Mouse (Mus musculus) hindbrain, embryonic 14.5 days (tissue): ENCODE measurements around the gene Klhl36. TPM values are rescaled to one million over a fixed set of nuclear protein-coding genes. Genes with fewer than 3 reads are reported as not detected.
A peak's percentile ranks its signal among the peaks of the same experiment; 100 is the strongest.

ENCODE experiments used
- ATAC-seq: fragments of 200-750 bp; cut with Nextera tagmentation; 2 replicates; pipeline ENCODE4 v1.8.0; 2017; ENCODE audit warnings: moderate number of reproducible peaks, mild to moderate bottlenecking, moderate TSS enrichment, moderate library complexity; ENCODE audit not compliant: low FRiP score
- DNase-seq: peaks from one replicate; pipeline ENCODE4 v3.0.0-alpha.2; 2015; ENCODE audit warnings: low spot score
- H3K27ac ChIP-seq: fragments of 300-500 bp; sonication (generic); 2 replicates; pipeline ENCODE4 v1.5.1; 2014; ENCODE audit warnings: mild to moderate bottlenecking, moderate library complexity
- H3K27me3 ChIP-seq: fragments of 300-500 bp; sonication (generic); 2 replicates; pipeline ENCODE4 v1.6.1; 2014; ENCODE audit warnings: mild to moderate bottlenecking, low read length, mixed read lengths; ENCODE audit not compliant: control insufficient read depth, insufficient read depth
- H3K36me3 ChIP-seq: fragments of 300-500 bp; sonication (generic); replicated peaks from 2 replicates; pipeline ENCODE4 v1.6.1; 2014; ENCODE audit not compliant: control insufficient read depth, insufficient read depth
- H3K4me1 ChIP-seq: fragments of 300-500 bp; sonication (generic); replicated peaks from 2 replicates; pipeline ENCODE4 v1.6.1; 2014; ENCODE audit warnings: antibody characterized with exemption, low read length, mixed read lengths; ENCODE audit not compliant: control insufficient read depth, insufficient read depth
- H3K4me2 ChIP-seq: fragments of 300-500 bp; sonication (generic); replicated peaks from 2 replicates; pipeline ENCODE4 v1.6.1; 2014; ENCODE audit warnings: mild to moderate bottlenecking, moderate library complexity
- H3K4me3 ChIP-seq: fragments of 300-500 bp; sonication (generic); replicated peaks from 2 replicates; pipeline ENCODE4 v1.5.1; 2014; ENCODE audit warnings: mild to moderate bottlenecking, low read length
- H3K9ac ChIP-seq: fragments of 300-500 bp; sonication (generic); 2 replicates; pipeline ENCODE4 v1.6.1; 2014
- H3K9me3 ChIP-seq: fragments of 300-500 bp; sonication (generic); 2 replicates; pipeline ENCODE4 v1.6.1; 2016; ENCODE audit warnings: low read length; ENCODE audit not compliant: control insufficient read depth
- WGBS: fragments of 180-500 bp; shearing (Covaris S2); extraction: QIAGEN DNeasy Blood & Tissue Kit; methylation state at CpG from one replicate; pipeline ENCODE4 v1.1.7; 2014; 5-methylcytosine and 5-hydroxymethylcytosine counted together
- polyA plus RNA-seq: library from polyadenylated mRNA; unstranded; fragments of >200 nt; fragmentation: Nextera tagmentation; extraction: Ambion mirVana; gene quantifications from 2 replicates; pipeline ENCODE4 v1.2.1, GENCODE M21; 2014

Klhl36 gene
- polyA plus RNA-seq, 1 experiment from 2014 or later: 15.1 TPM

DNA sequence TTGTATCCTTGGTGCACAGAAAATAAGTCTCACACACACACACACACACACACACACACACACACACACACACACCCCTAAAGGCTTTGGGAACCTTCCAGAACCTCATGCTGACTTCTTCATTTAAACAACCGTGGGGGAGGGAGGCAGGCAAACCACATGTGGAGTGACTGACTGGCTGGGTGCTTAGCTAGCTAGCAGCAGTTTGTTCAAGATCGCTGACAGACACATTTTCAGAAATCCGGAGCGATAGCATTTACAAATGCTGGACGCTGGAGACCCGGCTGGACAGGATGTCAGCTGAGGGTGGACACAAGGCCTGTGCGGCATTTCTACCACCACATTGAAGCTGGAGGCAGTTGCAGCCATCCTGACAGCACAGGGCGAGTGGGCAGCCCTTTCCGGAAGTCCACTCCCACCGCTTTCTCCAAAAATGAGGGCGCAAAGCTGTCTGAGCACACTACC is 37.2 kb upstream of the Klhl36 start:
- Histone ChIP-seq H3K27me3 (no peaks in the 10 kb centered on the region), H3K4me3 (no peak overlapping the region), H3K9me3 (no peaks in the 10 kb centered on the region), H3K9ac (no peak overlapping the region; the same call in 1 of the 2 replicates), H3K36me3 (peaks cover 28% of the 10 kb centered on the region), H3K27ac (no peak overlapping the region), H3K4me2 (no peak overlapping the region), H3K4me1 (peaks cover 31% of the 10 kb centered on the region)
- no peak for ATAC-seq
- DNase-seq: no peak
- WGBS: 75% methylated on average over 11 of the region's 11 CpGs

- H3K9me3 ChIP-seq: no peaks in the 10 kb centered on the region
Observed at GRCm38 (mm10) chr8:119825950-119826730, 35.9 kb upstream of the Klhl36 start.

GRCm38 (mm10) chr8:119826982-119827381 is 35.1 kb upstream of the Klhl36 start:
- Histone ChIP-seq H3K27ac (no peak overlapping the region), H3K4me3 (no peak overlapping the region), H3K4me1 (peaks cover 52% of the 10 kb centered on the region), H3K9ac (no peak overlapping the region), H3K27me3 (no peaks in the 10 kb centered on the region), H3K36me3 (peaks cover 7% of the 10 kb centered on the region), H3K4me2 (no peak overlapping the region), H3K9me3 (no peaks in the 10 kb centered on the region)
- no peak for DNase-seq
- ATAC-seq: no peak
- 86% methylated on average over 5 of the region's 5 CpGs for WGBS

More at GRCm38 (mm10) chr8:119825950-119826730, 35.9 kb upstream of the Klhl36 start:
- WGBS: 87% methylated on average over 19 of the region's 19 CpGs
- ATAC-seq (no peak), DNase-seq (no peak)
- Histone ChIP-seq H3K36me3 (peaks cover 15% of the 10 kb centered on the region), H3K27me3 (no peaks in the 10 kb centered on the region), H3K9ac (no peak overlapping the region), H3K4me2 (no peak overlapping the region), H3K27ac (no peak overlapping the region), H3K4me1 (peaks cover 44% of the 10 kb centered on the region), H3K4me3 (no peak overlapping the region)

DNA sequence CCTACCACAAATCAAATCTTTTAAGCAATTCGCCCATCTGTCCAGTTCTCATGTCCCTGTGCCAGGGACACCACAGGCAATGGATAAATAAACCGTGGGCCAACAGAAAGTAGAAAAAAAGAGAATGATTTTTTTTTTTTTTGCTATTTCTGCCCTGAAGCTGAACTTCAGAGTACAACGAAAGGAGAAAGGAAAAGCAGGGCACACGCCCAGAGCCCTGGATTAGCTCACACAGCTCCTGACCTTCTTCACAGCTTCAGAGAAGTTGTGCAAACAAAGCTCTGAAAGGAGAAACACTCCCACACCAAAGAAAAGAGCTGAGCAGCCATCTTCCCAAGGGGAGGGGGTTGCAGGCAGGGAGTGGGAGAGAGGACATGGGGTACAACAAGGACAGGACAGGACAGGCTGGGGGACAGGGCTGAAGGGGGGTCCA is 34.3 kb upstream of the Klhl36 start:
- Histone ChIP-seq H3K4me3 (no peak overlapping the region), H3K27me3 (no peaks in the 10 kb centered on the region), H3K9me3 (no peaks in the 10 kb centered on the region), H3K4me1 (peaks cover 60% of the 10 kb centered on the region), H3K36me3 (no peaks in the 10 kb centered on the region), H3K9ac (no peak overlapping the region), H3K4me2 (no peak overlapping the region), H3K27ac (peak overlapping the region; percentile 29; the same call in 1 of the 2 replicates)
- ATAC-seq (no peak), DNase-seq (no peak)
- WGBS: 37% methylated on average over 4 of the region's 4 CpGs

DNA sequence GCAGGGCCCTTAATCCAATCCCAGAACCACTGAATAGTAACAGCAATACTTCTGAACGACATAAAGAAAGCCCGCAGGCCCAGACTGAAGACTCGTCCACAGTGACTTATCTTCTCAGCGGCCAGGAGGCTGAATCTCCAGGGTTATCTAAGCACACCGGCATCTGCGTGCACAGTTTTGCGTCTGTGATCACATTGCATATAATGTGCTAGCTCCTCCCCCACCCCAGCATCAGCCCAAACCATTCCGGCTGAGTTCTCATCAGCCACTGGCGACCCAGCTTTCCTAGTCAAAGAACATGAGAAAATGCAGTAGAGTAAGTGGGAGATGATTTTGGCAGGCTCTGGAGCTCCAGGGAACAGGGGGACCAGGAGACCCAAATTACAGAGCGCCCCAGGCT is 33.1 kb upstream of the Klhl36 start:
- Histone ChIP-seq H3K36me3 (no peaks in the 10 kb centered on the region), H3K9ac (no peak overlapping the region), H3K27me3 (no peaks in the 10 kb centered on the region), H3K9me3 (no peaks in the 10 kb centered on the region), H3K4me1 (peaks cover 69% of the 10 kb centered on the region), H3K27ac (no peak overlapping the region), H3K4me2 (no peak overlapping the region), H3K4me3 (no peak overlapping the region)
- ATAC-seq (no peak), DNase-seq (no peak)
- WGBS: 44% methylated on average over 10 of the region's 10 CpGs

GRCm38 (mm10) chr8:119829420-119829819 is 32.6 kb upstream of the Klhl36 start:
- ATAC-seq (no peak), DNase-seq (no peak)
- Histone ChIP-seq H3K4me3 (no peak overlapping the region), H3K27me3 (no peaks in the 10 kb centered on the region), H3K36me3 (no peaks in the 10 kb centered on the region), H3K9me3 (no peaks in the 10 kb centered on the region), H3K9ac (no peak overlapping the region), H3K4me2 (no peak overlapping the region), H3K4me1 (peaks cover 69% of the 10 kb centered on the region), H3K27ac (no peak overlapping the region)
- 71% methylated on average over 13 of the region's 13 CpGs for WGBS

GRCm38 (mm10) chr8:119829870-119830580 is 32.0 kb upstream of the Klhl36 start:
- Histone ChIP-seq H3K9me3 (no peaks in the 10 kb centered on the region), H3K36me3 (no peaks in the 10 kb centered on the region), H3K9ac (no peak overlapping the region), H3K4me2 (0 out of 2 replicates have a peak overlapping the region, but pooled peaks have one; percentile 15), H3K4me3 (no peak overlapping the region), H3K4me1 (peaks cover 65% of the 10 kb centered on the region), H3K27me3 (no peaks in the 10 kb centered on the region), H3K27ac (0 out of 2 replicates have a peak overlapping the region, but pooled peaks have one; percentile 20)
- WGBS: 38% methylated on average over 16 of the region's 16 CpGs
- ATAC-seq (no peak), DNase-seq (no peak)

GRCm38 (mm10) chr8:119830589-119830988 is 31.5 kb upstream of the Klhl36 start:
- H3K4me3 ChIP-seq: no peak overlapping the region
- ATAC-seq: no peak
- 55% methylated on average over 7 of the region's 7 CpGs for WGBS
- no peak overlapping the region; the same call in 1 of the 2 replicates for H3K9ac ChIP-seq
- peaks cover 63% of the 10 kb centered on the region for H3K4me1 ChIP-seq
- no peak for DNase-seq
- 0 out of 2 replicates have a peak overlapping the region, but pooled peaks have one; percentile 20 for H3K27ac ChIP-seq
- H3K9me3 ChIP-seq: no peaks in the 10 kb centered on the region
- no peaks in the 10 kb centered on the region for H3K27me3 ChIP-seq
- H3K36me3 ChIP-seq: no peaks in the 10 kb centered on the region
- H3K4me2 ChIP-seq: no peak overlapping the region

GRCm38 (mm10) chr8:119831336-119831995 is 30.6 kb upstream of the Klhl36 start:
- WGBS: 19% methylated on average over 20 of the region's 20 CpGs

More at GRCm38 (mm10) chr8:119831336-119831995, 30.6 kb upstream of the Klhl36 start:
- Histone ChIP-seq H3K27ac (peak overlapping the region; percentile 66), H3K9ac (peak overlapping the region; percentile 31), H3K27me3 (no peaks in the 10 kb centered on the region), H3K4me1 (peaks cover 69% of the 10 kb centered on the region), H3K9me3 (no peaks in the 10 kb centered on the region), H3K4me3 (no peak overlapping the region), H3K4me2 (peak overlapping the region; percentile 30), H3K36me3 (no peaks in the 10 kb centered on the region)
- DNase-seq (no peak), ATAC-seq (peak; percentile 32; the same call in 1 of the 2 replicates)
